Mouse (Mus musculus) cortical plate, adult 2 months (tissue): Measurements from ENCODE around the gene Wfdc1.

ENCODE experiments used
- CTCF ChIP-seq: fragments of 200-500 bp; IDR thresholded peaks from 2 replicates; pipeline ENCODE4 v1.5.1; 2011; ENCODE audit warnings: mild to moderate bottlenecking, control low read depth, low read length; ENCODE audit not compliant: insufficient read depth; ENCODE audit errors: extremely low read depth
- POLR2A ChIP-seq: fragments of 200-500 bp; IDR thresholded peaks from 2 replicates; pipeline ENCODE4 v1.6.1; 2011; ENCODE audit warnings: mild to moderate bottlenecking, low read length, control low read depth; ENCODE audit not compliant: insufficient read depth; ENCODE audit errors: extremely low read depth

GRCm38 (mm10) chr8:119678138-119678843 lies 12.1 kb downstream of the Wfdc1 start:
- TF ChIP-seq CTCF (peak; percentile 44), POLR2A (no peak)
